Mouse (Mus musculus) thymus, postnatal 0 days (tissue): ENCODE results near the gene Pole. TPM values are rescaled to one million over a fixed set of nuclear protein-coding genes. Genes with fewer than 3 reads are reported as not detected.

ENCODE experiments used
- DNase-seq: peaks from one replicate; pipeline ENCODE4 v3.0.0-alpha.2; 2015; ENCODE audit warnings: low spot score
- polyA plus RNA-seq: library from polyadenylated mRNA; unstranded; fragments of >200 nt; fragmentation: Nextera tagmentation; extraction: Ambion mirVana; gene quantifications from 2 replicates; pipeline ENCODE4 v1.2.1, GENCODE M21; 2015

The Pole gene
- 20.0 and 21.0 TPM in 2 replicates for polyA plus RNA-seq

GRCm38 (mm10) chr5:110285770-110286445 is at the start of gene Pole, which contains the start of gene Pxmp2:
Gene Pole, plus strand, starts transcription at chr5:110286306.
Gene Pxmp2, minus strand, starts transcription at chr5:110286186.
- peak; percentile 88 for DNase-seq

GRCm38 (mm10) chr5:110244091-110244490 is 42.0 kb upstream of the Pole start:
- no peak for DNase-seq

- DNase-seq, result no peak
Measured at GRCm38 (mm10) chr5:110266941-110267340, 19.2 kb upstream of the Pole start.

GRCm38 (mm10) chr5:110269141-110270101 is 16.7 kb upstream of the Pole start, which contains the start of gene Pgam5:
Gene Pgam5, minus strand, starts transcription at chr5:110269913.
- DNase-seq, result peak; percentile 90

GRCm38 (mm10) chr5:110270242-110270641 is 15.9 kb upstream of the Pole start:
- DNase-seq, result no peak

- DNase-seq, result peak; percentile 18
Measured at GRCm38 (mm10) chr5:110274147-110274546, 12.0 kb upstream of the Pole start.

- no peak for DNase-seq
Measured at GRCm38 (mm10) chr5:110274846-110275245, 11.3 kb upstream of the Pole start.

- no peak for DNase-seq
Measured at GRCm38 (mm10) chr5:110276391-110276790, 9.7 kb upstream of the Pole start.

- DNase-seq, result no peak
Measured at GRCm38 (mm10) chr5:110276910-110277309, 9.2 kb upstream of the Pole start.

- DNase-seq, result no peak
Measured at GRCm38 (mm10) chr5:110281984-110282383, 4.1 kb upstream of the Pole start.

- DNase-seq, result peak; percentile 76
Measured at GRCm38 (mm10) chr5:110284536-110284935, 1.6 kb upstream of the Pole start.

GRCm38 (mm10) chr5:110285156-110285555 is 950 bp upstream of the Pole start:
- DNase-seq, result peak; percentile 21

GRCm38 (mm10) chr5:110286446-110287083 is 459 bp downstream of the Pole start:
- DNase-seq, result no peak

GRCm38 (mm10) chr5:110287084-110287475 is 974 bp downstream of the Pole start:
- DNase-seq, result no peak

GRCm38 (mm10) chr5:110291649-110292048 is 5.5 kb downstream of the Pole start:
- no peak for DNase-seq

GRCm38 (mm10) chr5:110296637-110297036 is 10.5 kb downstream of the Pole start:
- no peak for DNase-seq

GRCm38 (mm10) chr5:110300591-110300990 is 14.5 kb downstream of the Pole start:
- DNase-seq, result no peak

- DNase-seq, result no peak
Measured at GRCm38 (mm10) chr5:110308861-110309260, 22.8 kb downstream of the Pole start.

- DNase-seq, result no peak
Measured at GRCm38 (mm10) chr5:110313127-110313526, 27.0 kb downstream of the Pole start.

GRCm38 (mm10) chr5:110330508-110330907 is 44.4 kb downstream of the Pole start:
- no peak for DNase-seq

- DNase-seq, result no peak
Measured at GRCm38 (mm10) chr5:110338792-110339191, 52.7 kb downstream of the Pole start.
